Mouse (Mus musculus) erythroblast, embryonic 14.5 days (primary cell): ENCODE data around the gene C1ql2.

Experiments
- GATA1 ChIP-seq: IDR thresholded peaks from 2 replicates; pipeline ENCODE4 v1.6.1; 2012; ENCODE audit warnings: low read length, inconsistent platforms, mixed read lengths
- TAL1 ChIP-seq: IDR thresholded peaks from 3 replicates; pipeline ENCODE4 v1.6.1; 2012; ENCODE audit warnings: low read length, inconsistent platforms, mixed read lengths

- TF ChIP-seq GATA1: no peak
- no peak for TF ChIP-seq TAL1
Measured at GRCm38 (mm10) chr1:120337970-120338369, 2.4 kb upstream of the C1ql2 start.
